Mouse (Mus musculus) embryonic facial prominence, embryonic 12.5 days (tissue): ENCODE data around the gene E2f2. TPM values are rescaled to one million over a fixed set of nuclear protein-coding genes. Genes with fewer than 3 reads are reported as not detected.

ENCODE experiments used
- ATAC-seq: fragments of 200-750 bp; cut with Nextera tagmentation; 2 replicates; pipeline ENCODE4 v1.8.0; 2017; ENCODE audit not compliant: insufficient number of reproducible peaks, insufficient read depth, low FRiP score, low TSS enrichment
- H3K27ac ChIP-seq: fragments of 300-500 bp; sonication (generic); 2 replicates; pipeline ENCODE4 v1.5.1; 2016; ENCODE audit warnings: mild to moderate bottlenecking
- H3K27me3 ChIP-seq: fragments of 300-500 bp; sonication (generic); 2 replicates; pipeline ENCODE4 v1.6.1; 2016; ENCODE audit warnings: mild to moderate bottlenecking, moderate library complexity
- H3K36me3 ChIP-seq: fragments of 300-500 bp; sonication (generic); 2 replicates; pipeline ENCODE4 v1.6.1; 2016; ENCODE audit warnings: mild to moderate bottlenecking
- H3K4me1 ChIP-seq: fragments of 300-500 bp; sonication (generic); 2 replicates; pipeline ENCODE4 v1.6.1; 2016
- H3K4me2 ChIP-seq: fragments of 300-500 bp; sonication (generic); replicated peaks from 2 replicates; pipeline ENCODE4 v1.6.1; 2016; ENCODE audit warnings: mild to moderate bottlenecking, moderate library complexity
- H3K4me3 ChIP-seq: fragments of 300-500 bp; sonication (generic); 2 replicates; pipeline ENCODE4 v1.5.1; 2016; ENCODE audit warnings: mild to moderate bottlenecking
- H3K9ac ChIP-seq: fragments of 300-500 bp; sonication (generic); 2 replicates; pipeline ENCODE4 v1.6.1; 2016; ENCODE audit warnings: mild to moderate bottlenecking, moderate library complexity
- H3K9me3 ChIP-seq: fragments of 300-500 bp; sonication (generic); 2 replicates; pipeline ENCODE4 v1.6.1; 2016; ENCODE audit warnings: mild to moderate bottlenecking, moderate library complexity
- WGBS: fragments of 180-500 bp; shearing (Covaris S2); methylation state at CpG from one replicate; pipeline ENCODE4 v1.1.7; 2016; 5-methylcytosine and 5-hydroxymethylcytosine counted together
- polyA plus RNA-seq: library from polyadenylated mRNA; unstranded; fragments of >200 nt; fragmentation: Nextera tagmentation; extraction: Ambion mirVana; gene quantifications from 2 replicates; pipeline ENCODE4 v1.2.1, GENCODE M21; 2016

Gene E2f2
- polyA plus RNA-seq, 1 experiment from 2014 or later: 8.7 TPM

DNA sequence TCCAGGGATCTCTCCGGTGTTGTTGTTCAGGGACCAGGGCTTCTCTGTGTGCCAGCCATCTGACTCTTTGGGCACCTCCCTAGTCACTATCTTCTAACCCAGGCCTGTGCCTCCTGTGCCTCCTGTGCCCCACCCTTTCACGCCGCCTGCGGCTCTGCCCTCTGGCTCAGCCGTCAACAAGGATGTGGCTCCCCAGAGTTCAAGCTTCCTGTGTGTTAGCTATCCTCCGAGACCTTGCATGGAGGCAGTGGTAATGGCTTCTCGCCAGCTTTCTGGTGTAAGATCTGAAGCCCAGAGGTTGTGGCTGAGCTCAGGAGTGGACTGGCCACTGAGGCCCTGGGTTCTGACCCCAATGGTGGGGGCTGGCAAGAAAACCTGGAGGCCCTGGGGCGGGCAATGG lies 17.7 kb downstream of the E2f2 start:
- Histone ChIP-seq H3K27me3 (no peaks in the 10 kb centered on the region), H3K4me2 (no peak overlapping the region), H3K4me3 (no peak overlapping the region), H3K9me3 (no peaks in the 10 kb centered on the region), H3K4me1 (no peaks in the 10 kb centered on the region), H3K36me3 (peaks cover 38% of the 10 kb centered on the region), H3K27ac (no peak overlapping the region), H3K9ac (no peak overlapping the region)
- 82% methylated on average over 8 of the region's 8 CpGs for WGBS
- no peak for ATAC-seq

DNA sequence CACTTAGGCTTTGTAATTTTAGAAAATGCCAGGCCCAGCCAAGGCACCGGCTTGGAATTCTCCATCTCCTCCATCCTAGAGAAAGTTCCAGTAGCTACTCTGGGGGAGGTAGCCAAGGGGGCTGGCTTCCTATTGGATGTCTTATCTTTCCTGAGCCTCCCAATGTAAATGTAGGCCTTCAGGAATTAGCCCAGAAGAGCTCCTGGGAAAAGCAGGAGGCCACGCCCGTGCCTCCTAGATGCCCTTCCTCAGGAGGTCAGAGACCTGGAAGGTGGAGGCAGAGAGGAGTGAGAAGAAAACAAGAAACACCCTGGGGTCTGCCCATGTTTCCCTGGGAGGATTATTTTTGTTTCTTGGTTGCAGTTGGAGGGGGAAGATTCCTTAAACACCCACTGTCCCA lies 21.4 kb downstream of the E2f2 start:
- ATAC-seq: no peak
- Histone ChIP-seq H3K27ac (no peak overlapping the region), H3K4me2 (no peak overlapping the region), H3K9me3 (no peaks in the 10 kb centered on the region), H3K4me3 (no peak overlapping the region), H3K4me1 (peaks cover 7% of the 10 kb centered on the region; the same call in 1 of the 2 replicates), H3K36me3 (peaks cover 21% of the 10 kb centered on the region), H3K9ac (no peak overlapping the region), H3K27me3 (no peaks in the 10 kb centered on the region)
- 79% methylated on average over 3 of the region's 3 CpGs for WGBS

DNA sequence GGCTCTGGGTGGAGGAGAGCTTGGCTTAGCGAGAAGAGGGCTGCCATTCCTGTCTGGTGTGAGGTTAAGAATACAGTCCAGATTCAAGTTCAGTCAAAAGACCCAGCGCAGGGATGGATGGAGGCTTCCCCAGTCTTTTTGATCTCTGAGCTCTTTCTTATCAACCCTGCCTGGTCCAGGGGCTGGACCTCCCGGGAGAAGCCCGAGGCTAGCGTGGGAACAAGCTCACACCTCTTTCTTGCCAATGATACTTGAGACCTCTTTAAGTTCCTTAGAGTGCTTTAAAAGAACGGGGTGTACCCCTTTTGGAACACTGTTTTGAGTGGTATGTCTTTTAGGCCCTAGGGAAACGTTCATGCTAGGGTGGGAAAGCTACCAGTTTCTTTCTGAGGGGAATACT lies 22.8 kb downstream of the E2f2 start:
- Histone ChIP-seq H3K9me3 (no peaks in the 10 kb centered on the region), H3K27me3 (no peaks in the 10 kb centered on the region), H3K9ac (no peak overlapping the region), H3K27ac (no peak overlapping the region), H3K4me3 (no peak overlapping the region), H3K36me3 (peaks cover 21% of the 10 kb centered on the region), H3K4me1 (peaks cover 7% of the 10 kb centered on the region; the same call in 1 of the 2 replicates), H3K4me2 (no peak overlapping the region)
- ATAC-seq: no peak
- 49% methylated on average over 7 of the region's 7 CpGs for WGBS

DNA sequence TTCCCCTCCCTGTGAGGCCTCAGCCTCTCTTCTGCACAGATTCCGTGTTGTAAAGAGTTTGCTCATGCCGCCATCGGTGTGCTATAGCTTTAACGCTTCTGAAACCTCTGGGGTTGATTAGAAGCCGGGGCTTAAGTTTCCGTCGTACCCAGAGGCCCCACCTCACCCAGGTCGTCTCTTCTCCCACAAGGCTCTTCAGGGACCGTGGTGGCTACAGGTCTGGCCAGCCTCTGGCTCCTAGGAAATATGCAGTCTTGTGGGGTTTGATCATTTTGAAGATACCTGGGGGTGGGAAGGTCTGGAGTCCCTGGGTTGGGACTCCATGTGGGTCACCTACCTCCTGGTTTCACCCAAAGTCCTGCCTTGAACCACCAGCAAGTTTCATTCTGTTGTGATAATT lies 23.4 kb downstream of the E2f2 start:
- Histone ChIP-seq H3K9me3 (no peaks in the 10 kb centered on the region), H3K36me3 (peaks cover 21% of the 10 kb centered on the region), H3K27ac (no peak overlapping the region), H3K27me3 (no peaks in the 10 kb centered on the region), H3K9ac (no peak overlapping the region), H3K4me3 (no peak overlapping the region), H3K4me2 (no peak overlapping the region), H3K4me1 (peaks cover 7% of the 10 kb centered on the region; the same call in 1 of the 2 replicates)
- ATAC-seq: no peak
- WGBS: 50% methylated on average over 9 of the region's 9 CpGs

DNA sequence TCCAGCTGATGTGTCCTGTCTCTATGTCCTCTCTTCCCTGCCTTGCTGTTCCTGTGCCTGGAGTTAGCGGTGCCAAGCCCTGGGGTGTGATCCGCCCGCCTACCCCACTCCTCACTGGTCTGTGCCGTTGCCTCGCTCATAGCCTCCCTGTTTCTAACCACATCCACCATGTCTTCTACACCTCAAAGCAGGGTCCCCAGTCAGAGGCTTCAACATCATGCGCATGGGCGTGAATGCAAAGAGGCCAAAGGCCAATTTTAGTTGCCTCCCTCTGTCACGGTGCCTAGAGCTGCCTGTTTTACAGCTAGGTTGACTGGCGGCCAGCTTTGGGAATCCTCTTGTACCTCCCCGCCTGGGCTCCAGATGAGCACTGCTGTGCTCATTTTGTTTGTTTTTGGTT lies 24.0 kb downstream of the E2f2 start:
- Histone ChIP-seq H3K27ac (no peak overlapping the region), H3K4me3 (no peak overlapping the region), H3K27me3 (no peaks in the 10 kb centered on the region), H3K36me3 (peaks cover 18% of the 10 kb centered on the region), H3K9me3 (no peaks in the 10 kb centered on the region), H3K4me1 (peaks cover 7% of the 10 kb centered on the region; the same call in 1 of the 2 replicates), H3K9ac (no peak overlapping the region), H3K4me2 (no peak overlapping the region)
- ATAC-seq: no peak
- 78% methylated on average over 10 of the region's 10 CpGs for WGBS

DNA sequence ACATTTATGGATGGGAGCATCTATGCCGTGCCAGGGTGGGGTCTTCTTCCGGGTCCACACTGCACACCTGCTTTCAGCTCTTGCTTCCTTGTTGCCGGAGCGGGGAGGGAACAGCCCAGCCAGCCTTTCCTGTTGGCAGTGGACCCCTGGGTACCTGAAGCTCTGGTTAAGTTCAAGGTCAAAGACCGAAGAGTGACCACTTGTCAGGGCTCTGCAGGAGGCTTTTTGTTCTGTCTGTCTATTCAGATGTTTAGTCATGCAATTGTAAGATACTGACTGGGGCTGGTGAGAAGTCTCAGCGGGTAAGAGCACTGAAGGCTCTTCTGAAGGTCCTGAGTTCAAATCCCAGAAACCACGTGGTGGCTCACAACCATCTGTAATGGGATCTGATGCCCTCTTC lies 26.7 kb downstream of the E2f2 start:
- no peaks in the 10 kb centered on the region for H3K9me3 ChIP-seq
- no peak overlapping the region for H3K9ac ChIP-seq
- 0 out of 2 replicates have a peak, but pooled peaks cover 3% of the 10 kb centered on the region for H3K27me3 ChIP-seq
- H3K4me1 ChIP-seq: peaks cover 17% of the 10 kb centered on the region
- no peaks in the 10 kb centered on the region for H3K36me3 ChIP-seq
- WGBS: 76% methylated on average over 7 of the region's 7 CpGs
- ATAC-seq: no peak
- no peak overlapping the region for H3K4me3 ChIP-seq
- H3K4me2 ChIP-seq: no peak overlapping the region
- H3K27ac ChIP-seq: no peak overlapping the region

DNA sequence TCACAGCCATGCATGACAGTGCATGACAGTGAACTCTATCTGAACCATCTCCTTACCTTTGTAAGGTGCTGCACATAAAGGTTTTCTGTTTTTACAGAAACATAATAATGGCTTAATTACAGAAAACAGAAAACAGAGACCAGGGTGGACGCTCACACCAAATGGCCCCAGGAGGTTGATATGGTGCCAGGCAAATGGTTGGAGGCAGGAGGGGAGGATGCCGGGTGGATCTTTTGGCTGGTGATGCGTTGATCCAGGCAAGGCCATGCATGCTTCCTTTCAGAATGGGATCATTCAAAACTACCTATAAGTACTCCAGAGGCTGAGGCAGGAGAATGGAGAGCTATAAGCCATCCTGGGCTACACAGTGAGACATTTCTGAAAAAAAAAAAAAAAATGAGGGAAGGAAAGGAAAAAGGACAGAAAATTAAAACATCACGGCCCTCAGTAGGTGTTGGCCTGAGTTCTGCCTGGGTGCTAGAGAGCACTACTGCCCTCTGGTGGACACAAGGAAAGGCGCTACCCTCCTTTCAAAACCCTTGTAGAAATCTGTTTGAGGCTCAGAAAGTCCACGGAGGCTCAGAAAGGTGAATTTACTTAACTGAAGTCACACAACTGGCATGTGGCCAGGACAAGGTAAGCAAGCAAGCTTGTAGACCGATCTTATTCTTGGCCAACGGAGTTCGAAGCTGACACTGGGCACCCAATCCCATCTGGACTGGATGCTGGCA lies 27.5 kb downstream of the E2f2 start:
- Histone ChIP-seq H3K4me2 (no peak overlapping the region), H3K36me3 (no peaks in the 10 kb centered on the region), H3K4me1 (peaks cover 17% of the 10 kb centered on the region), H3K4me3 (no peak overlapping the region), H3K9ac (no peak overlapping the region), H3K9me3 (no peaks in the 10 kb centered on the region), H3K27ac (no peak overlapping the region), H3K27me3 (0 out of 2 replicates have a peak, but pooled peaks cover 3% of the 10 kb centered on the region)
- ATAC-seq: no peak
- 31% methylated on average over 9 of the region's 9 CpGs for WGBS

DNA sequence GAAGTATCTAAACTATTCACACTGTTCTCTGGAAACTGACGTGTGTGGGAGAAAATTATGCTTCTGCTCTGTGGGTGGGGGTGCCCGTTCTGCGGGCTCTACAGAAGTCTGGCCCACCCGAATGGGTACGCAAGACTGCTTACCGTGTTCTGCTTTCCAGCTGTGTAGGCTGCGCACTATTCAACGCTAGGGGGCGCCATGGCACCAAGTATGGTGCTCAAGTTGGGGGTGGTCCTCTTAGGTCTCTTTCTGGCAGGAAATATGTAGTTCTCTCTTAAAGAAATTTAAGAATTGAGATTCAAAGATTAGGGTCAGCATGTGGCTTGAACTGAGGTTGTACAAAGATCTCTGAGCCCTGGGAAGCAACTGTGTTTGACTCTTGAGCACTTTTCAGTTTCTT lies 30.3 kb downstream of the E2f2 start:
- 5% methylated on average over 9 of the region's 9 CpGs for WGBS
- no peak overlapping the region for H3K9ac ChIP-seq

DNA sequence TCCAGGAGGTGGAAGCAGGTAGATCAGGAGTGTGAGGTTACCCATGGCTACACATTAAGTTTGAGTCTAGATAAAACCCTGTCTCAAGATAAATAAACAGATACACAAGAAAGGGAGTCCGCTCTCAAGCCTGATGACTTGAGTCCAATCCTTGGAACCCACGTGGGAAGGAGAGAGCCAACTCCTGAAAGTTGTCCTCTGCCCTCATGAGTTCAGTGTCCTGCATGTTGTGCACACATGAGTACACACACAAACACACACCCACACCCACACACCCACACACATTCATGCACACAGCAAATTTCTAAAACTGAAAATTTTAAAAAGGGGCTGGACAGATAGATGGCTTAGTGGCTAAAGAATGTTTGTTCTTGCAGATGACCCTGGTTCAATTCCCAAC lies 32.6 kb downstream of the E2f2 start:
- Histone ChIP-seq H3K36me3 (no peaks in the 10 kb centered on the region), H3K27ac (no peak overlapping the region), H3K4me1 (peaks cover 34% of the 10 kb centered on the region), H3K9ac (no peak overlapping the region), H3K9me3 (no peaks in the 10 kb centered on the region), H3K4me2 (no peak overlapping the region), H3K4me3 (no peak overlapping the region), H3K27me3 (0 out of 2 replicates have a peak, but pooled peaks cover 3% of the 10 kb centered on the region)
- 82% methylated on average over 2 of the region's 2 CpGs for WGBS
- no peak for ATAC-seq

More for the DNA sequence above, 30.3 kb downstream of the E2f2 start:
- Histone ChIP-seq H3K27ac (no peak overlapping the region), H3K4me2 (no peak overlapping the region), H3K27me3 (0 out of 2 replicates have a peak, but pooled peaks cover 3% of the 10 kb centered on the region), H3K36me3 (no peaks in the 10 kb centered on the region), H3K9me3 (no peaks in the 10 kb centered on the region), H3K4me1 (peaks cover 24% of the 10 kb centered on the region), H3K4me3 (no peak overlapping the region)
- no peak for ATAC-seq

DNA sequence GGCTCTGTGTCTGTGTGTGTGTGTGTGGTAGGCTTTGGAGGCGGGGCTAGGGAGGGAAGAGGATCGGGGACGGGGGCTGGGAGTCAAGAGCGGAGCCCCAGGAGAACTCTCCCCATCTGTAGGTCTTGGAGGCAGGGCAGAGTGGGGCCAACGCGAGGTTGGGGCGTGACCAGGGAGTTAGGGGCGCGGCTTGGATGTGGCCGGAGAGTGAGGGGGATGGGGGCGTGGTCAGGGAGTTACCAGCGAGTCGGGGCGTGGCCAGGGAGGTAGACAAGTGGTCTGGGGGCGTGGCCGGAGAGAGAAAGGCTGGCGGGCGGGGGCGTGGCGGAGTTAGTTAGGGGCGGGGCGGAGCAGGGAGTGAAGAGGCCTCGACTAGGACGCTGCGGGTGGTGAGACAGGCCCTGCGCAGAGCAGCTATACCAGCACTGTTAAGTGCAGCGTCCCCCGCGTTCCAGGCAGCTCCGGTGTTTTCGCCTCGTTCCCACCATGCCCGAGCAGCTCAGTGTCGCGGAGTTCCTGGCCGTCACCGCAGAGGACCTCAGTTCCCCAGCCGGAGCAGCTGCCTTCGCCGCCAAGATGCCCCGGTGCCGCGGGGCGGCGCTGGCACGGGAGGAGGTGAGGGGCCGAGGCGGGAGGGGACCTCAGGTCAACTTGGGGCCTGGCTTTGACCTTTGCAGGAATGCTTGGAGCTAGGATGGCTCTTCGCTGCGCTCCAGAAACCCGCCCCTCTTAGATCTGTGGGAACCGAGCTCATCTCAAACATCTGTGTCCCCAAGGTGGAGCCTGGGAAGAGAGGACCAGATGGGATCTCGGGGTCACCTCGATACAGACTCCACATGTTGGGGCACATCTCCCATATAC lies 34.1 kb downstream of the E2f2 start, which contains the start of gene Asap3:
Gene Asap3, plus strand, starts transcription at position 333 of the 861 bp plus-strand sequence.
- H3K27ac ChIP-seq: peak within 1 kb of the TSS; percentile 74
- no peaks in the 10 kb centered on the region for H3K36me3 ChIP-seq
- ATAC-seq: peak; percentile 90
- 0 out of 2 replicates have a peak, but pooled peaks cover 3% of the 10 kb centered on the region for H3K27me3 ChIP-seq
- peak within 1 kb of the TSS; percentile 86 for H3K4me2 ChIP-seq
- no peaks in the 10 kb centered on the region for H3K9me3 ChIP-seq
- peak within 1 kb of the TSS; percentile 70 for H3K9ac ChIP-seq
- WGBS: under 1% methylated on average over 54 of the region's 54 CpGs
- peaks cover 34% of the 10 kb centered on the region for H3K4me1 ChIP-seq
- H3K4me3 ChIP-seq: peak within 1 kb of the TSS; percentile 66

DNA sequence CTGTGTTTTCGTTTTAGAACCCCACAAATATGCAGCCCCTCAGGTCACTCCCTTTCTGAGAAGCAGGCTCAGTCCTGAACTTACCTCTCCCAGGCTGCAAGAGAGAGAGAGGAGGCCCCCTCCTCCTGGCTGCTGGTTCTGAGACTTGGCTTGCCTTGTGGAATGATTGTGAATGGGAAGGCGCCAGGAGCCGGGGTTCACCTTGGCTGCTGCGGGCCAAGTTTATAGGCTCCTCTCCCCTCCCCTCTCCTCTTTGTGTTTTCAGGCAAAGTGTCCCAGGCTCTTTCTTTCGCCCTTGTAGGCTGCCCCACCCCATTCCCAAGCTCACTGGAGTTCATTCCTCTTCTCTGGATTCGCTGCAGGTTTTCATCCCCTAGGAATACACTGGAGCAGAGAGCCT lies 34.7 kb downstream of the E2f2 start:
- under 1% methylated on average over 6 of the region's 6 CpGs for WGBS
- H3K36me3 ChIP-seq: no peaks in the 10 kb centered on the region
- H3K9me3 ChIP-seq: no peaks in the 10 kb centered on the region
- no peak overlapping the region for H3K27ac ChIP-seq
- no peak for ATAC-seq
- H3K27me3 ChIP-seq: no peaks in the 10 kb centered on the region
- peak overlapping the region; percentile 66 for H3K4me3 ChIP-seq
- peak overlapping the region; percentile 70 for H3K9ac ChIP-seq
- H3K4me1 ChIP-seq: peaks cover 34% of the 10 kb centered on the region
- H3K4me2 ChIP-seq: peak overlapping the region; percentile 86
